Mouse (Mus musculus) heart, embryonic 14.5 days (tissue): ENCODE data around the gene Pgap1. TPM values are rescaled to one million over a fixed set of nuclear protein-coding genes. Genes with fewer than 3 reads are reported as not detected.

ENCODE experiments used
- ATAC-seq: fragments of 200-750 bp; cut with Nextera tagmentation; 2 replicates; pipeline ENCODE4 v1.8.0; 2017; ENCODE audit warnings: low read depth, moderate TSS enrichment; ENCODE audit not compliant: insufficient number of reproducible peaks, insufficient read depth, low FRiP score
- H3K27ac ChIP-seq, 2 experiments: fragments of 200-500 bp in 1 of 2; fragments of 300-500 bp in 1 of 2; sonication (generic) in 1 of 2; replicated peaks in 1 of 2; 2 replicates each; pipeline ENCODE4 v1.5.1; 2012 to 2014; ENCODE audit warnings: low read depth in 2 of 2, low read length in 2 of 2, control low read depth in 1 of 2, mild to moderate bottlenecking in 1 of 2, mixed read lengths in 1 of 2; ENCODE audit not compliant: control insufficient read depth in 1 of 2, insufficient read depth in 1 of 2
- H3K27me3 ChIP-seq: fragments of 300-500 bp; sonication (generic); 2 replicates; pipeline ENCODE4 v1.6.1; 2014; ENCODE audit warnings: mild to moderate bottlenecking, low read length, control low read depth; ENCODE audit not compliant: control insufficient read depth, insufficient read depth
- H3K36me3 ChIP-seq: fragments of 300-500 bp; sonication (generic); 2 replicates; pipeline ENCODE4 v1.6.1; 2014; ENCODE audit warnings: mild to moderate bottlenecking, control low read depth, low read length, mixed read lengths; ENCODE audit not compliant: control insufficient read depth, insufficient read depth
- H3K4me1 ChIP-seq, 2 experiments: fragments of 200-500 bp in 1 of 2; fragments of 300-500 bp in 1 of 2; sonication (generic) in 1 of 2; 2 replicates each; pipeline ENCODE4 v1.6.1; 2012 to 2014; ENCODE audit warnings: low read length in 2 of 2, control low read depth in 1 of 2, mixed read lengths in 1 of 2; ENCODE audit not compliant: control insufficient read depth in 2 of 2, insufficient read depth in 2 of 2
- H3K4me2 ChIP-seq: fragments of 300-500 bp; sonication (generic); 2 replicates; pipeline ENCODE4 v1.6.1; 2014; ENCODE audit warnings: mild to moderate bottlenecking, low read length
- H3K4me3 ChIP-seq, 2 experiments: fragments of 200-500 bp in 1 of 2; fragments of 300-500 bp in 1 of 2; sonication (generic) in 1 of 2; 2 replicates each; pipeline ENCODE4 v1.5.1; 2012 to 2014; ENCODE audit warnings: low read length in 2 of 2, mild to moderate bottlenecking in 2 of 2, control low read depth in 1 of 2, low read depth in 1 of 2, moderate library complexity in 1 of 2; ENCODE audit not compliant: control insufficient read depth in 1 of 2, insufficient read depth in 1 of 2
- H3K9ac ChIP-seq: fragments of 300-500 bp; sonication (generic); 2 replicates; pipeline ENCODE4 v1.6.1; 2014; ENCODE audit warnings: mild to moderate bottlenecking, low read length
- H3K9me3 ChIP-seq: fragments of 300-500 bp; sonication (generic); 2 replicates; pipeline ENCODE4 v1.6.1; 2016; ENCODE audit warnings: low read length, control low read depth; ENCODE audit not compliant: control insufficient read depth
- WGBS: fragments of 180-500 bp; shearing (Covaris S2); extraction: QIAGEN DNeasy Blood & Tissue Kit; methylation state at CpG from one replicate; pipeline ENCODE4 v1.1.7; 2014; 5-methylcytosine and 5-hydroxymethylcytosine counted together
- polyA plus RNA-seq: library from polyadenylated mRNA; unstranded; fragments of >200 nt; fragmentation: Nextera tagmentation; extraction: Ambion mirVana; gene quantifications from 2 replicates; pipeline ENCODE4 v1.2.1, GENCODE M21; 2014

Pgap1 gene
- polyA plus RNA-seq = 4.6 and 5.0 TPM in 2 replicates

DNA sequence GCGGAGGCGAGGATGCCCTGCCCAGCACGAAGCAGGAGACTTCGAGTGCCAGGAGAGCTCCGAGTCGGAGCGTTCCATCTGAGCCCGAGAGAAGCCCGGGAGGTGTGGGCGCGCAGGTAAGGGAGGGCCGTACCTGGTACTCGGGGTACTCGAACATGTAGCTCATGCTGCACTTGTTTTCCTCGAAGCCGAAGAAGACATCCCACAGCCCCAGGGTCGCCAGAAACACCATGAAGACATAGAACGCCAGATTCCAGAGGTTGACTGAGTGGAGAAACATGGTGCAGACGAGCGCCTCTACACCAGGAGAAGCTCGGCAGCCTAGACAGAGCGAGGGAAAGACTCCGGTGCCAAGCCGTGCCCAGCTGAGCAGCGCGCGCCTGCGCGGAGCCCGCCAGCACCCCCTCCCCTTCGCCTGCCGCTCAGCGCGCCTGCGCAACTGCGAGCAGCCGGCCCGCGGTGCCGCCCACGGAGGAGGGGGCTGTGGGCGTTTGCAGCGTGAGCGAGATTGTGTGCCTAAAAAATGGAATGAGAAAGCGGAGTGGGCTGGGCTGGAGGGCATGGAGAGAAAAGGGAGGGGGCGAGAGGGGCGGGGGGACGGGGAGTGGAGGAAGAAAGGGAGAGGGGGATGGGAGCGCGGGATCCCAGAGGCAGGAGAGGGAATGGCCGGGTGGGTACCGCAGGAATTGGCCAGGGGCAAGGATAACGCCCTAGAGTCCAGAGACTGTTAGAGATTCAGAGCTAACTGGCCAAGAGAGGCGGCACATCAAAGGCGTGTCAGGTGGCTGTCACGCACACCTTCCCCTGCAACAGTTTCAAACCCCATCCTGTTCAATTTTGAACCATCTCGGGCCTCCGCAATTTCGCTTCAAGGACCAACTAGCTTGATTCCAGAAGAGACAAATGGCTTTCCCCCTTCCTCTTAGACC, at the start of gene Pgap1:
Gene Pgap1, minus strand, starts transcription at position 384 of the 929 bp plus-strand sequence.
- Histone ChIP-seq H3K4me1 (no peaks in the 10 kb centered on the region), H3K9ac (peak within 1 kb of the TSS; percentile 80), H3K4me2 (peak within 1 kb of the TSS; percentile 87), H3K4me3 (peak within 1 kb of the TSS; percentile 72 to 87), H3K36me3 (no peaks in the 10 kb centered on the region), H3K27me3 (no peaks in the 10 kb centered on the region), H3K9me3 (no peaks in the 10 kb centered on the region), H3K27ac (peak within 1 kb of the TSS; percentile 34 to 66; a peak in 3 of 4 replicates)
- peak; percentile 98 for ATAC-seq
- under 1% methylated on average over 56 of the region's 59 CpGs for WGBS

DNA sequence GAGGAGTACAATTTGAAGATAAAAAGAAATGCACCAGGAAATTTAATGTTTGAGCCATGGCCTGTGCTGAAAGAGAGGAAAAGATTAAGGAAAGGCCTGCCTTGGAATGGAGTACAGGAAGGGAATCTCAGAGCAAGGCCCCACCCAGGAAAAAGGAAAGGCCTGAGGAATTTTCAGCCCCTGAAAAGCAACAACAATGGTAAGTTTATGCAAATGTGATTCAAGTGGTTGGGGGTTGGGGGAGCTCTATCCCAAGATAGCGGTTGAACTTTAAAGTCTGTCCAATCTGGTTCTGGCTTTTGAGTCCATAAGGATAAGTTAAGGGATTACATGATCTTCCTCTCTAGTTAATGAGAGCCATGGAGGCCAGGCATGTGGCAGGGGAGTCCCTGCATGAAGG, 49.5 kb upstream of the Pgap1 start:
- no peak overlapping the region for H3K27ac ChIP-seq

DNA sequence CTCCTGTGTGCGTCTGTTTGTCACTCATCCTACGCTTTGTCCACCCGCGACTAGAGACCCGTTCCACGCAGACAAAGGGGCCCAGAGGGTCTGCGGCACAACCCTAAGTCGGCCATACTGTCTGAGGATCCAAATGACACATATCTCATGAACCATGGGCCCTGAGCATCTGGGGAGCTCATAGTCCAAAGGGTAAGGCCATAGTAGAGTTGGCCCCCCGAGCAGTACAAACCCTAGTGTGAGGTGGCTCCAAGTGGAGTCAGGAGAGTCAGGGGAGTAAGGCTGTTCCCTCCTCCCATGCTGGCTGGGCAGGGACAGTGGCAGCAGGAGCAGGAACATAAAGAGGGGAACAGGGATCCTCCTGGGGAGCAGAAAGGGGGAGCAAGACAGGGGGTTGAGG, 44.2 kb upstream of the Pgap1 start:
- H3K4me3 ChIP-seq = no peak overlapping the region
- WGBS = 93% methylated on average over 9 of the region's 9 CpGs
- H3K4me1 ChIP-seq = no peaks in the 10 kb centered on the region
- H3K27me3 ChIP-seq = no peaks in the 10 kb centered on the region
- no peaks in the 10 kb centered on the region for H3K36me3 ChIP-seq
- no peak overlapping the region for H3K27ac ChIP-seq
- H3K9ac ChIP-seq = no peak overlapping the region
- peaks cover 6% of the 10 kb centered on the region; the same call in 1 of the 2 replicates for H3K9me3 ChIP-seq
- H3K4me2 ChIP-seq = no peak overlapping the region
- no peak for ATAC-seq

More for the DNA sequence above, 49.5 kb upstream of the Pgap1 start:
- H3K4me3 ChIP-seq = no peak overlapping the region
- H3K9ac ChIP-seq = no peak overlapping the region
- WGBS = 57% methylated on average over 1 of the region's 1 CpGs
- H3K9me3 ChIP-seq = no peaks in the 10 kb centered on the region
- H3K4me2 ChIP-seq = no peak overlapping the region
- no peaks in the 10 kb centered on the region for H3K27me3 ChIP-seq
- H3K4me1 ChIP-seq = no peaks in the 10 kb centered on the region
- no peaks in the 10 kb centered on the region for H3K36me3 ChIP-seq
- ATAC-seq = no peak

DNA sequence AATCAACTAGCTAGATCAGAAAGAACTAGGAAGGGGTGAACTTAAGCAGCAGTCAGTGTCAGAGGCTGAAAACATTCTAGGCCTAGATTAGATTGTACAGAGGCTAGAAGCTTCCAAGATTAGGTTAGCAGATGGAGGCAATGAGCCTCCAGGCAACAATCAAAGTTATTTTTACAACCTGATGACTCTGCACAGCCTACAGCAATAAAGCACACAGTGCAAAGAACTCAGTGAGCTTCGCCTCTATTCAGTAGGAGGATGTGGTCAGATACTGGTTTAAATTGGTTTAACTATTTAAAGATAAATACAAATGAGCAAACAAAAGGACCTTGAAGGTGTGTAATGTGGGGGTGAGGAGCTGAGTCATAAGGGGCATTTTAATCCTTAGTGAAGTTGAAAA, 42.8 kb upstream of the Pgap1 start:
- Histone ChIP-seq H3K4me2 (no peak overlapping the region), H3K4me3 (no peak overlapping the region), H3K36me3 (no peaks in the 10 kb centered on the region), H3K4me1 (no peaks in the 10 kb centered on the region), H3K9me3 (peaks cover 6% of the 10 kb centered on the region; the same call in 1 of the 2 replicates), H3K27me3 (no peaks in the 10 kb centered on the region), H3K27ac (0 out of 4 replicates have a peak overlapping the region, but pooled peaks of 1 of the 2 experiments have one; percentile 14), H3K9ac (no peak overlapping the region)
- WGBS = 64% methylated on average over 1 of the region's 1 CpGs
- ATAC-seq = no peak

DNA sequence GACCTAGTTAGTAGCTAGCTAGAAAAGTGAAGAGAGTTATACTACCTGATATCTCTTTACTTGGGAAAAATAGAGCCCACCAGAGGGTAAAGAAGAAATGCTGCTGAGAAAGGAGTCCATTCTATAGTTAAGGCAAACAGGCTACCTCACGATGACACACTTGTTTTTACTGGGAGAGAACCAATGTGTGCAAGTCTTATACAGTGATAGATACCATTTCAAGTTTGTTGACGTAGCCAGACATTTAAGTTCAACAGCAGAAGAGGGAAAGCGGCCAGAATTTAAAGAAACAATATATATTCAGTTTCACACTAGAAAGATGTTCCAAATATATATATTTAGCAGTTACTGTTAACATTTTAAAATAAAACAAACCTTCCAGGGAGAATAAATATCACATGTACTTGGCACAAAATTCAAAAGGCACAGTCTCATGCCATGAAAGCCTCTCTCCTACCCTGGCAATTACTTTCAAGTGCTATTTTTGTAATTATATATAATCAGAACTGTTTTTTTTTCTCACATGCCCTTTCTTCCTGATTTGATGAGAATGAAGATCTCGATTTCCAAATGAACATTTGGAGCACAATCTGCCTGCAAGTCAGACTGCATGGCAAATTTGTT, 40.2 kb upstream of the Pgap1 start:
- H3K27ac ChIP-seq = no peak overlapping the region
- 79% methylated on average over 4 of the region's 4 CpGs for WGBS
- H3K4me1 ChIP-seq = no peaks in the 10 kb centered on the region
- H3K36me3 ChIP-seq = no peaks in the 10 kb centered on the region
- H3K9ac ChIP-seq = no peak overlapping the region
- ATAC-seq = no peak
- no peak overlapping the region for H3K4me3 ChIP-seq
- H3K9me3 ChIP-seq = peaks cover 6% of the 10 kb centered on the region; the same call in 1 of the 2 replicates
- no peak overlapping the region for H3K4me2 ChIP-seq
- no peaks in the 10 kb centered on the region for H3K27me3 ChIP-seq

DNA sequence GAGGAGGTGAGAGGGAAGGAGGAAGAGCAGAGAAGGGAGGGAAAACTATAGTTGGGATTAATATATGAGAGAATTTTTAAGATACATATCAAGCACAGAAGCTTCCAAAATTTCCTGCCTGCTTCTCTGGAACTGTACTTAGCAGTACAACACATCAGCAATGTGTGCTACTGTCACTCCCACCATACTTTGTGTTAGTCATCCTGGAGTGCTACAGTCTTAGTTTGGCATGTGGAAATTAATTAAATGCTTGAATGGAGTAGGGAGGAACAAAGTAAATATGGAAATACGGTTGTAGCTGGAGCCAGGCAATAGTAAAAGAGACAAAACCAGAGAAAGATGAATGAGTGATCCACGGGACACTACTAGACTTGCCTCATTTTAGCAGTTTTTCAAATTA, 38.7 kb upstream of the Pgap1 start:
- H3K36me3 ChIP-seq = no peaks in the 10 kb centered on the region
- no peaks in the 10 kb centered on the region for H3K27me3 ChIP-seq
- H3K9ac ChIP-seq = no peak overlapping the region
- no peak for ATAC-seq
- H3K27ac ChIP-seq = no peak overlapping the region
- H3K4me3 ChIP-seq = no peak overlapping the region
- H3K4me1 ChIP-seq = no peaks in the 10 kb centered on the region
- H3K9me3 ChIP-seq = peaks cover 6% of the 10 kb centered on the region; the same call in 1 of the 2 replicates
- 80% methylated on average over 2 of the region's 2 CpGs for WGBS
- no peak overlapping the region for H3K4me2 ChIP-seq

DNA sequence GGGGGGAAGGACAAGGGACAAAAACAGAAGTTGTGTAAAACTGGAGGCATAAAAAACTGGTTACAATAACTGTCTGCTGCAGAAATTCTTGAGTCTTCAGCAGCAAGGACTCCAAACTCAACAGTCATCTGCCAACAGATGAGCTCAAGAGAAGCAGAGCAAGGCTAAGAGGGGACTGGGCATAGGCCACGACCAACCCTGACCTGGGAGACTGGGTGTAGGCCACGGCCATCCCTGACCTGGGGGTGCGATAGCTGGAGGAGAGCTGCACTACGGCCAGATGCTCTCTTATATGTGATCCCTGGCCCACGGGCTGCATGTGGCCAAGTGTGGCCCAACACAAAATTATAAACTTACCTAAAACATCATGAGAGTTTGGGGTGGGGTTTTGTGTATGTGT, 29.6 kb upstream of the Pgap1 start:
- H3K27me3 ChIP-seq = no peaks in the 10 kb centered on the region
- no peaks in the 10 kb centered on the region for H3K4me1 ChIP-seq
- H3K4me3 ChIP-seq = no peak overlapping the region
- WGBS = 76% methylated on average over 5 of the region's 5 CpGs
- no peaks in the 10 kb centered on the region for H3K36me3 ChIP-seq
- H3K9ac ChIP-seq = no peak overlapping the region
- ATAC-seq = no peak
- no peak overlapping the region for H3K4me2 ChIP-seq
- no peak overlapping the region for H3K27ac ChIP-seq
- no peaks in the 10 kb centered on the region for H3K9me3 ChIP-seq
